In the genomic region with DNA sequence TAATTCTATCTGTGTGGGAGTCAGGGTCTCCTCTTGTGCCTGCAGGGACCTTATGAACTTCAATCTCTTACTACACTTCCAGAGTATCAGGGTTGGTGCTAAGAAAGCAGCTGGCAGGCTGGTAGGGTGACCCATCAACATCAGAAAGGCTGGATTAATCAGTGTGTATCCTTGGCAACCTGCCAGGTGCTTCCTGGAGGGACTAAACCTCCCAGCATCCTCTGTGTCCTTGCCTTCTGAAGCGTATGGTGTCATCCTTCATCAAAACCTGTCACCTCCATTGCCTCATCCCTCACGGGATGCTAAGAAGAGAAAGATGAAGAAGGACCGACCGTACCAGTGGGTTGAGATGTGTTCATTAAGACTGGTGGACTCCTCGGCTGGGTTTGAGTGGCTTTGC, we compare ENCODE assay signal across 11 mouse cellular contexts. TPM values are rescaled to one million over a fixed set of nuclear protein-coding genes. Genes with fewer than 3 reads are reported as not detected.
DNase-seq lines count a peak whose midpoint lies in the region; ATAC-seq and TF ChIP-seq lines count a peak whose summit lies in the region.
"Had no signal": no experiment of that assay in that cellular context is flagged by ENCODE, and none has a peak within 500 bp of the region (broad histone marks: within the 10 kb centered on the region; RNA-seq: fewer than 3 reads in every experiment).

No protein-coding gene starts in this region.

- no peak for TF ChIP-seq CTCF in intestine, postnatal 0 days (IDR thresholded peaks at IDR 0.05; ENCODE audit: low read depth)
- no peak for TF ChIP-seq CTCF in gastrocnemius, adult 2 months (IDR thresholded peaks at IDR 0.05)

- WGBS in intestine, embryonic 15.5 days = 56% methylated on average over 5 of the region's 5 CpGs
- 55% methylated on average over 5 of the region's 5 CpGs for WGBS in intestine, postnatal 0 days
- 30% methylated on average over 5 of the region's 5 CpGs for WGBS in hindbrain, embryonic 15.5 days
- WGBS in neural tube, embryonic 13.5 days = 41% methylated on average over 5 of the region's 5 CpGs

- no peak overlapping the region for H3K4me3 ChIP-seq in intestine, embryonic 15.5 days (replicated peaks)
- no peak overlapping the region for H3K4me3 ChIP-seq in intestine, postnatal 0 days (ENCODE audit: low read depth, low read length)
- no peak overlapping the region for H3K4me3 ChIP-seq in hindbrain, embryonic 15.5 days
- H3K4me3 ChIP-seq in neural tube, embryonic 13.5 days = no peak overlapping the region
- H3K4me3 ChIP-seq in gastrocnemius, adult 2 months = no peak overlapping the region
- H3K4me3 ChIP-seq: erythroblast, embryonic 14.5 days had no signal

- intact Hi-C loops in gastrocnemius, adult 2 months (cut with DNase I) = no loop called here

- no peak overlapping the region for H3K9ac ChIP-seq in intestine, embryonic 15.5 days
- H3K9ac ChIP-seq in intestine, postnatal 0 days (ENCODE audit: low read depth, low read length) = no peak overlapping the region
- no peak overlapping the region for H3K9ac ChIP-seq in hindbrain, embryonic 15.5 days
- no peak overlapping the region for H3K9ac ChIP-seq in neural tube, embryonic 13.5 days

- H3K4me2 ChIP-seq in intestine, embryonic 15.5 days (replicated peaks) = no peak overlapping the region
- no peak overlapping the region for H3K4me2 ChIP-seq in intestine, postnatal 0 days (replicated peaks; ENCODE audit: low read depth)
- no peak overlapping the region for H3K4me2 ChIP-seq in hindbrain, embryonic 15.5 days
- no peak overlapping the region for H3K4me2 ChIP-seq in neural tube, embryonic 13.5 days

- H3K4me1 ChIP-seq in intestine, embryonic 15.5 days (replicated peaks) = peaks cover 13% of the 10 kb centered on the region; the same call in 1 of the 2 replicates
- H3K4me1 ChIP-seq in intestine, postnatal 0 days (replicated peaks; ENCODE audit: control insufficient read depth, insufficient read depth, low read length) = no peaks in the 10 kb centered on the region
- peaks cover 44% of the 10 kb centered on the region for H3K4me1 ChIP-seq in hindbrain, embryonic 15.5 days (replicated peaks)
- peaks cover 44% of the 10 kb centered on the region for H3K4me1 ChIP-seq in neural tube, embryonic 13.5 days (replicated peaks)

- no peaks in the 10 kb centered on the region for H3K36me3 ChIP-seq in intestine, embryonic 15.5 days
- H3K36me3 ChIP-seq in intestine, postnatal 0 days (ENCODE audit: control insufficient read depth, insufficient read depth) = no peaks in the 10 kb centered on the region
- H3K36me3 ChIP-seq in hindbrain, embryonic 15.5 days = no peaks in the 10 kb centered on the region
- peaks cover 16% of the 10 kb centered on the region for H3K36me3 ChIP-seq in neural tube, embryonic 13.5 days

- H3K27ac ChIP-seq in intestine, embryonic 15.5 days = peak overlapping the region; percentile 6; the same call in 1 of the 2 replicates
- no peak overlapping the region for H3K27ac ChIP-seq in intestine, postnatal 0 days (ENCODE audit: low read depth, low read length)
- H3K27ac ChIP-seq in hindbrain, embryonic 15.5 days (replicated peaks) = peak overlapping the region; percentile 60
- H3K27ac ChIP-seq in neural tube, embryonic 13.5 days (replicated peaks) = peak overlapping the region; percentile 72
- H3K27ac ChIP-seq in gastrocnemius, adult 2 months = no peak overlapping the region

- no peaks in the 10 kb centered on the region for H3K27me3 ChIP-seq in intestine, embryonic 15.5 days (replicated peaks)
- H3K27me3 ChIP-seq in intestine, postnatal 0 days (replicated peaks; ENCODE audit: control insufficient read depth, insufficient read depth, low read length) = no peaks in the 10 kb centered on the region
- H3K27me3 ChIP-seq in hindbrain, embryonic 15.5 days = no peaks in the 10 kb centered on the region
- no peaks in the 10 kb centered on the region for H3K27me3 ChIP-seq in neural tube, embryonic 13.5 days

- no peaks in the 10 kb centered on the region for H3K9me3 ChIP-seq in intestine, embryonic 15.5 days
- no peaks in the 10 kb centered on the region for H3K9me3 ChIP-seq in intestine, postnatal 0 days (ENCODE audit: control insufficient read depth)
- H3K9me3 ChIP-seq in hindbrain, embryonic 15.5 days = no peaks in the 10 kb centered on the region
- no peaks in the 10 kb centered on the region for H3K9me3 ChIP-seq in neural tube, embryonic 13.5 days

- peak; percentile 49 to 59 for DNase-seq in cerebellum, adult 18-20 months
- no peak for DNase-seq in gastrocnemius, adult 2 months
- no peak for DNase-seq in left cerebral cortex, adult 11 months (ENCODE audit: low spot score)
- DNase-seq in natural killer cell, adult 2 months (ENCODE audit: low spot score in 2 of 2) = no peak

- ATAC-seq in intestine, embryonic 15.5 days = no peak
- no peak for ATAC-seq in intestine, postnatal 0 days
- ATAC-seq in hindbrain, embryonic 15.5 days (ENCODE audit: low FRiP score, low read depth) = 0 out of 2 replicates have a peak, but pooled peaks have one; percentile 42
- ATAC-seq in neural tube, embryonic 13.5 days (ENCODE audit: low read depth) = peak; percentile 71

RNA-seq across cellular contexts. Expression of a gene that starts 8.0 kb away (rescaled TPM):
- polyA plus RNA-seq in intestine, embryonic 15.5 days (2015; fragmentation: Nextera tagmentation; extraction: Ambion mirVana) = 25.6 and 26.7 TPM in 2 replicates
- 23.0 and 25.2 TPM in 2 replicates for polyA plus RNA-seq in intestine, postnatal 0 days (2015; fragmentation: Nextera tagmentation; extraction: Ambion mirVana)
- 48.4 and 51.1 TPM in 2 replicates for polyA plus RNA-seq in hindbrain, embryonic 15.5 days (2015; fragmentation: Nextera tagmentation; extraction: Ambion mirVana)
- 51.5 and 52.0 TPM in 2 replicates for polyA plus RNA-seq in neural tube, embryonic 13.5 days (2015; fragmentation: Nextera tagmentation; extraction: Ambion mirVana)
- 1 to 10 TPM; 3.7 to 5.2 TPM for total RNA-seq in gastrocnemius, adult 2 months (2021)
- polyA plus RNA-seq: erythroblast, embryonic 14.5 days had no signal

RNA-seq across cellular contexts. Expression of a gene that starts 23.4 kb away (rescaled TPM):
- polyA plus RNA-seq in intestine, embryonic 15.5 days (2015; fragmentation: Nextera tagmentation; extraction: Ambion mirVana) = not detected in 2 replicates
- polyA plus RNA-seq in intestine, postnatal 0 days (2015; fragmentation: Nextera tagmentation; extraction: Ambion mirVana) = not detected in 2 replicates
- not detected in 2 replicates for polyA plus RNA-seq in hindbrain, embryonic 15.5 days (2015; fragmentation: Nextera tagmentation; extraction: Ambion mirVana)
- polyA plus RNA-seq in neural tube, embryonic 13.5 days (2015; fragmentation: Nextera tagmentation; extraction: Ambion mirVana) = not detected in 2 replicates
- total RNA-seq in gastrocnemius, adult 2 months (2021) = not detected
- polyA plus RNA-seq: erythroblast, embryonic 14.5 days; liver, embryonic 16.5 days; testis, adult 2 months had no signal

Comparison
In these comparisons a context has a peak if more than half of its experiments do, and no peak if none do; other contexts are left out.
1. H3K27ac ChIP-seq: peak in intestine, embryonic 15.5 days (single experiment), hindbrain, embryonic 15.5 days (single experiment) and neural tube, embryonic 13.5 days (single experiment); none in intestine, postnatal 0 days (single experiment) and gastrocnemius, adult 2 months (single experiment).
2. ATAC-seq: peak in hindbrain, embryonic 15.5 days (single experiment) and neural tube, embryonic 13.5 days (single experiment); none in intestine, embryonic 15.5 days (single experiment) and intestine, postnatal 0 days (single experiment).
3. DNase-seq: peak in cerebellum, adult 18-20 months (2 of 2); none in gastrocnemius, adult 2 months (single experiment), left cerebral cortex, adult 11 months (single experiment) and natural killer cell, adult 2 months (0 of 2).